Mouse (Mus musculus): ENCODE data around the gene Agtpbp1. TPM values are rescaled to one million over a fixed set of nuclear protein-coding genes. Genes with fewer than 3 reads are reported as not detected.

Gene Agtpbp1
- polyA plus RNA-seq, 1 experiment from 2014 or later, result 72.5 TPM

GRCm38 (mm10) chr13:59407182-59407581 is 177.8 kb downstream of the Agtpbp1 start:
- no peaks in the 10 kb centered on the region for H3K27me3 ChIP-seq (replicated peaks)
- no peak overlapping the region for H3K4me2 ChIP-seq
- 90% methylated on average over 6 of the region's 6 CpGs for WGBS
- no peak for ATAC-seq (ENCODE audit: low FRiP score)
- H3K9me3 ChIP-seq (replicated peaks), result no peaks in the 10 kb centered on the region
- no peak overlapping the region for H3K27ac ChIP-seq (replicated peaks)
- H3K4me1 ChIP-seq, result peaks cover 7% of the 10 kb centered on the region
- H3K36me3 ChIP-seq, result no peaks in the 10 kb centered on the region
- no peak overlapping the region for H3K4me3 ChIP-seq (replicated peaks)
- H3K9ac ChIP-seq (replicated peaks), result no peak overlapping the region

- ATAC-seq (ENCODE audit: low FRiP score), result peak; percentile 75
- Histone ChIP-seq H3K27me3 (replicated peaks) (no peaks in the 10 kb centered on the region), H3K4me2 (no peak overlapping the region), H3K36me3 (no peaks in the 10 kb centered on the region), H3K9me3 (replicated peaks) (no peaks in the 10 kb centered on the region), H3K4me3 (replicated peaks) (no peak overlapping the region), H3K27ac (replicated peaks) (peak overlapping the region; percentile 62), H3K9ac (replicated peaks) (no peak overlapping the region), H3K4me1 (peaks cover 11% of the 10 kb centered on the region)
- WGBS, result 53% methylated on average over 14 of the region's 14 CpGs
Observed at GRCm38 (mm10) chr13:59402026-59402775, 182.8 kb downstream of the Agtpbp1 start.

DNA sequence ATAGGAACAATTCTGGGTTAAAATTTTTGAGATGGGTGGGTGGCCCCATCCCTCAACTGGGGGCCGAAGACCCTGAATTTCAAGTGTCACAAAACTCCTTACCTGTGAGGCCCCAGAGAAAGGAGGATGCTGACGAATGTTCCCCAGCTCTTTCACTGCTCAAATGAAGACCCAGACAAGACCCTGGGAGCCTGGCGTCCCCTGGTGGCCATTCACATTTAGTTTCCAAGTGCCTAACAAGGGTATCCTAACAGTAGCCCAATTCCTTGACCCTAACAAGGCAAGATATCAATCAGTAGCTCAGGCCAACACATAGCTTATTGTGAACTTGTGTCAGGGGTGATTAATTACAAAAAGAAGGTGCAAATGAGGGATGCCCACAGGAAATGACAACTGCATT is 187.5 kb downstream of the Agtpbp1 start:
- 28% methylated on average over 3 of the region's 3 CpGs for WGBS
- H3K9me3 ChIP-seq (replicated peaks), result no peaks in the 10 kb centered on the region
- no peak for ATAC-seq (ENCODE audit: low FRiP score)
- no peak overlapping the region for H3K27ac ChIP-seq (replicated peaks)
- H3K9ac ChIP-seq (replicated peaks), result no peak overlapping the region
- H3K4me1 ChIP-seq, result peaks cover 8% of the 10 kb centered on the region
- H3K36me3 ChIP-seq, result no peaks in the 10 kb centered on the region
- no peak overlapping the region for H3K4me2 ChIP-seq
- no peaks in the 10 kb centered on the region for H3K27me3 ChIP-seq (replicated peaks)
- H3K4me3 ChIP-seq (replicated peaks), result no peak overlapping the region

Other genes starting within 250 kb of the Agtpbp1 start
- 123 and 131 TPM in 2 replicates for gene Naa35, start within 50 bp of the Agtpbp1 start, polyA plus RNA-seq (2015; fragmentation: Nextera tagmentation; extraction: Ambion mirVana)
- 19.1 and 23.8 TPM in 2 replicates for gene Golm1, start 90.6 kb upstream of the Agtpbp1 start, polyA plus RNA-seq (2015; fragmentation: Nextera tagmentation; extraction: Ambion mirVana)
- gene 4921517D22Rik, start 108.9 kb upstream of the Agtpbp1 start, polyA plus RNA-seq (2015; fragmentation: Nextera tagmentation; extraction: Ambion mirVana), result not detected in 2 replicates
- gene Spata31d1a, start 125.1 kb upstream of the Agtpbp1 start, polyA plus RNA-seq (2015; fragmentation: Nextera tagmentation; extraction: Ambion mirVana), result 0.03 and 0.13 TPM in 2 replicates
- gene Spata31d1b, start 127.1 kb upstream of the Agtpbp1 start, polyA plus RNA-seq (2015; fragmentation: Nextera tagmentation; extraction: Ambion mirVana), result not detected in 2 replicates
- not detected in 2 replicates for gene Spata31d1d, start 146.5 kb upstream of the Agtpbp1 start, polyA plus RNA-seq (2015; fragmentation: Nextera tagmentation; extraction: Ambion mirVana)
- gene 1700014D04Rik, start 161.5 kb upstream of the Agtpbp1 start, polyA plus RNA-seq (2015; fragmentation: Nextera tagmentation; extraction: Ambion mirVana), result 0.14 and 0.22 TPM in 2 replicates
- gene Isca1, start 184.6 kb upstream of the Agtpbp1 start, polyA plus RNA-seq (2015; fragmentation: Nextera tagmentation; extraction: Ambion mirVana), result 158 and 171 TPM in 2 replicates
- gene Gm49354, start 197.0 kb upstream of the Agtpbp1 start, polyA plus RNA-seq (2015; fragmentation: Nextera tagmentation; extraction: Ambion mirVana), result not detected in 2 replicates
- 41.7 and 46.3 TPM in 2 replicates for gene Tut7, start 237.9 kb upstream of the Agtpbp1 start, polyA plus RNA-seq (2015; fragmentation: Nextera tagmentation; extraction: Ambion mirVana)